Mouse (Mus musculus): Measurements from ENCODE around the gene Rnaseh2c.

- no peak for TF ChIP-seq USF1 (IDR thresholded peaks at IDR 0.05; ENCODE audit: low read depth)
- no peak for TF ChIP-seq CTCF (IDR thresholded peaks at IDR 0.05; ENCODE audit: control insufficient read depth, insufficient read depth, insufficient read length)
Measured at GRCm38 (mm10) chr19:5645280-5645679, 43.6 kb downstream of the Rnaseh2c start.

Data from C2C12 (cell line).